Mouse (Mus musculus) right cerebral cortex, postnatal 14 days (tissue): ENCODE results near the gene Tsen34.
"Not testable (repeated sequence)": the region's sequence is repeated elsewhere in the genome, so short reads cannot be mapped to it uniquely, and the experiment has no call there.

Source experiments
- DNase-seq: peaks from one replicate; pipeline ENCODE4 v3.0.0; 2022

The Tsen34 gene

DNA sequence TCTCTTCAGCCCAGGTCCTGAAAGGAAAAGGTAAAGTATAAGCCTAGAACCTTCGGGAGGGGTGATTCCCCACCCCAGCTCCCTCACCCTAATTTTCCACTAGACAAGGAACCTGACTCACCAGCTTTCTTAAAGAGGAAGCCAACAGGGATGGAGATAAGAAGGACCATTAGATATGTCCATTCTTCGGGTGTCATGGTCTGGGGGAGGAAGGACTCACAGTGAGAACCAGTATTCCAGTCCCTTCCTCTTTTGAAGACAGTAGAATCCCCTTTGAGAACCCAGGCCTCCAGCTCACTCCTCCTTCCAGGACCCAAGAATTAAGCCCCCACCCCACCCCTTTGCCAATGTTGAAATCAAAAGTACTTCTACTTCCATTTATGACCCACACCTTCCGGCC, 744 bp upstream of the Tsen34 start:
- no peak for DNase-seq

DNA sequence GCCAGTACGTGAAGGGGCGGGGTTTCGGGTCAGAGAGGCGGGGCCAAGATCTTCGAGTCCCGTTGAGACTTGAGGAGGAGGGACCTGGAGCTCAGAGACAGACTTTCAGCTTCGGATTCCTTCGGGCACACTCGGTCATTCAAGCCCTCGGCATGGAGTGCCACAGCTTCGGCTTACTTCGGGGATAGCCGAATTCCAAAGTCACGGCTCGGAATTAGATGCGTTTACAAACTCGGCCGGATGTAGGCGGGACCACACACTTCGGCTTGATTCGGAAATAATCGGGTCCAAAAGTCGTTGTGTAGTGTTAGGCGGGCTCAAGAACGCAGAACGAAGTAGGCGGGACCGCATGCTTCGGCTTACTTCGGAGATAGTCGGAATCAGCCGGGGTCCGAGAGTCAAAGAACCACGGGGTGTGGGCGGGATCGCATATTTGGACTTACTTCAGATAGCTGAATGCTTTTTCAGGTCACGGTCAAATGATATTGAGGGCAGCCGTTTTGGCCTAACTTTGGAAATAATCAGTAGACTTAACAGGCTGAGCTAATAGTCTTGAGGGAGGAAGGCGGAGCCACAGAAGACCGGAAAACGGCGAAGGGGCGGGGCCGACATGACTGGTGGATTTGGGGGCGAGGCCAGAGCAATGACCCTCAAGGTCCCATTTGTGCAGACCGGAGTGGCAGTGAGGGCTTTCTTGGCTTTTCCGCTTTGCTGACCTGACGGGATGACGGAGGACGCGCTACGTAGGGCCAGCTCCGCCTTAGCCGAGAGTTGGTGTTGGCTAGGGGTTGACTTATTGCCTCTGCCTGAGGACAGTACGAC, 535 bp downstream of the Tsen34 start, which contains the start of gene Mboat7:
Gene Mboat7 (minus strand): TSS at position 537 of the 822 bp plus-strand sequence.
- DNase-seq = peak; percentile 95

DNA sequence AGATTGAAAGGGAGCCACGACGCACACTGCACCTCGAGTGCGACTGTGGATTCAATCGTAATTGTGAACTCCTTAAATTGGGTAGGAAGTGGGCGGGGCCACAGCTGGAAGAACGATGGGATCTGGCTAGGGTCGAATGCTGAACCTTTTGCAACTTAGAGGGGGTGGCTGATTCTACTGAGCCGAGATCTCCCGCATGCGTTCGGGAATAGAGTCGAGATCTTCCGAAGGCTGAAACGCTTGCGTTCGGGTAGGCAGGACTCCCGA, 1.1 kb downstream of the Tsen34 start:
- no peak for DNase-seq

DNA sequence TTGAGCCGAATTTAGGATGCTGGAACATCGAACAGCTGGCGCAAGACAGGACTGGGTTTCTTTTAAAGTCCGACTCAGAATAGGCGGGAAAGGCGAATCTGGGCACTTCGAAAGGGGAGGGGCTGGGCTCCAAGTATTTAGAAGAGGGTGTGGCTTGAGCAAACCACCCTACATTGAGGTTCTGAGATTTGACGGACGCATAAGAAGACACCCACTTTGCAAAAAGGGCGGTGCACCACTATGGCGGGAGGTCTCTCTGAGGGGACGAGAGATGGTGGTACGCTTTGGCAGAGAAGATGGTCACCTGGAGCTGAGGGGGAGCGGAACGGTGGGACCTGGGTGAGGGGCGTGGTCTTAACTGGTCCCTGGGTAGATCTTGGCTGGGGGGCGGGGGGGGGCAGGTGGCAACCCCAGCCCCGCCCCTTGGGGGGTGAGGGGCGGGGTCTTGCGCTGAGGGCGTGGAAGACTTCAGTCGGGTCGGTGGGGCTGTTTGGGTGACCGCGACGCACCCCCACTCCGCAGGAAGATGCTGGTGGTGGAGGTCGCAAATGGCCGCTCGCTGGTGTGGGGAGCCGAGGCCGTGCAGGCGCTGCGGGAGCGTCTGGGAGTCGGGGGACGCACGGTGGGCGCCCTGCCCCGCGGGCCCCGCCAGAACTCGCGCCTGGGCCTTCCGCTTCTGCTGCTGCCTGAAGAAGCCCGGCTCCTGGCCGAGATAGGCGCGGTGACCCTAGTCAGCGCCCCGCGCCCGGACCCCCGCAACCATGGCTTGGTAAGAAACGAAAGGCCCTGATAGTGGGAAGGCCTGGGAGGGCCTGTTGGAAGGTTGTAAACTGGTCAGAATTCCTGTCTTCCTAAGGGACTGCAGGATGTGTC, 1.6 kb downstream of the Tsen34 start:
- peak; percentile 38 for DNase-seq

DNA sequence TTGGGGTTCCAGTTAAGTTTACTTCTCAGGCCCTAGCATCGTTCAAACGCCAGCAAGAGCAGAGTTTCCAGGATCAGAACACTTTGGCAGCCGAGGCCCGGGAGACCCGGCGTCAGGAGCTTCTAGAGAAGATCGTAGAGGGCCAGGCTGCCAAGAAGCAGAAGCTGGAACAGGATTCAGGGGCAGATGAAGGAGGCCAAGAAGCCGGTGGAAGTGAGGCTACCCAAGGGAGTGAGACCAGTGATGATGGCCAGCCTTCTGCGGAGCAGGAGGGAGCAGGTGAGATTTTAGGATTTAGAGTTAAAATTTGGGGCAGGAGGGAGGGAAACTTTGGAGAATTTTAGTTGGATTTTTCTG, 2.3 kb downstream of the Tsen34 start:
- not testable (repeated sequence) for DNase-seq

DNA sequence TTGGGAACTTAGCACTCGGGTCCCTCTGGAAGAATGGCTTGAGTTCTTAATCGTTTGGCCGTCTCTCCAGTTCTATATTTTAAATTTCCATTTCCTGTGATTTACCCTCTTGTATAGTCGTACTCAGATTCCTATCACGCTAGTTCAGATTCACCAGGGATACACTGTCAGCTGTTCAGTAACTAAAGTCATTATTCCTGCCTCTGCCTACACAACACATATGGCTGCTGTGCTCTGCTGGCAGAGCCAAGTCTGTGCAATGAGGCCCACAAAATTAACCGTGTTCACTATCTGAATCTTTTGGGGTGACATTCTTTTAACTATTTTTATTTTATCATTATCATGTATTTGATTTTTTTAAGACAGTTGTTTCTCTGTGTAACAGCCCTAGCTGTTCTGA, 5.8 kb downstream of the Tsen34 start:
- no peak for DNase-seq

DNA sequence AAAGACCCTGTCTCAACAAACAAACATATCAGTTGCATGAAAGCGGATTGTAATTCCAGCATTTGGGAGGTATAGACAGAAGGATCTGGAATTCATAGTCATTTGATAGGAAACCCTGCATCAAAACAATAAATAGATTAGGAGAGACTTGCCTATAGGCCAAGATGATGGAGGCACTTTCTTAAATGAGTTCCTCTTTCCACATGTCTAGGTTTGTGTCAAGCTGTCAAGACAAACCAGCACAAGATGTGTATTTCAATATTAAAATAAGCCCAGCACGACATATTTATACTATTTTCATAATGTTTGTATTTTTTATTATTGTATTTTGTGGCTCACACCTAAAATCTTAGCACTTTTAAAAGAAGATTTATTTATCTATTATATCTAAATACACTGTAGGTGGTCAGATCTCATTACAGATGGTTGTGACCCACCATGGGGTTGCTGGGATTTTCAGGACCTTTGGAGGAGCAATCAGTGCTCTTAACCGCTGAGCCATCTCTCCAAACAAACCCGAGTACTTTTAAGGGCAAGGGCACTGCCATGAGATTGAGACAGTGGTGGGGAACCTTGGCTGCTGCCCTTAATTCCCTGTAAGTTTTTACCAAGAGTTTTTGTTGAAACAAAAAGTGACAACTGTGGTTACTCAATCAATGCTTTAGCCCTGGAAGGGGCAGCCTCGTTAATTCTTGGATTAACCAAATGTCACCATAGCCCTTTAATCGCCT, 10.7 kb downstream of the Tsen34 start:
- DNase-seq = no peak

DNA sequence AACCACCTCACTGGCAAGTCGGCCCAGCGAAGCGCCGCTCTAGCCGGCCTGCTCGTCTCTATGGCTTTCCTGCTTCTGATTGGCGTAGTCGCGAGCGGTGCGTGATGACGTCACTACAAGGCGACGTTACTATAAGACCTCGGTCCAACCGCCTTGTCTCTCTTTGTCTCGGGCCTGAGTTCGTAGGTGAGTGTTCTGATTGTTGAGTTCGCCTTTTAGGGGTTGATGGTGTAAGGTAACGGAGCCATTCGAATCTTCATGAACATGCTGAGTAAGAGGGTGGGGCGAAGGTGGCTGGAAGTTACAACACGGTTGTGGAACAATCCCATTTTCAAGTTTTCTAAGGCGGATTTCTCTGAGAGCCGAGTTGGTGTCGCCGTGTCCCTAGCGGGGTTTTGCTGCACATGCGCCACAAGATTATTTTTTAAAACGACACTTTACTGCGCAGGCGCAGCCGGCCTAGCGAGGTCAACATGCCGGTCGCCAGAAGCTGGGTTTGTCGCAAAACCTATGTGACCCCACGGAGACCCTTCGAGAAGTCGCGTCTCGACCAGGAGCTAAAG, 11.3 kb downstream of the Tsen34 start, which contains the start of gene Rps9:
Gene Rps9 (plus strand): TSS at position 115 of the 563 bp plus-strand sequence.
- DNase-seq = peak; percentile 97

DNA sequence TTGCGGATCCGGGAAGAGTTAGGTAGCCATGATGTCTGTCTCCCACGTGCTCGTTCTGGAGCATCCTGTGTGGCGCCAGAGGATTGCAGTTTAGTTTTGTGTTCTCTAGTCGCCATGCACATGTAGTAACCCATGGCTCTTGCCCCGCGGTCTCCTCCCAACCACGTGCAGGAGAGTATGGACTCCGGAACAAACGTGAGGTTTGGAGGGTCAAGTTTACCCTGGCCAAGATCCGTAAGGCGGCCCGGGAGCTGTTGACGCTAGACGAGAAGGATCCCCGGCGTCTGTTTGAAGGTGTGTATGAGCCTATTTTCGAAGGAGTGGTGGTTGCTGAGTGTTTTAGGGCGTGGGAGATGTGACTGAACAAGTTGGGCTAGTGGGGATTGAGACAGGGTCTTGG, 11.8 kb downstream of the Tsen34 start:
- DNase-seq = no peak

DNA sequence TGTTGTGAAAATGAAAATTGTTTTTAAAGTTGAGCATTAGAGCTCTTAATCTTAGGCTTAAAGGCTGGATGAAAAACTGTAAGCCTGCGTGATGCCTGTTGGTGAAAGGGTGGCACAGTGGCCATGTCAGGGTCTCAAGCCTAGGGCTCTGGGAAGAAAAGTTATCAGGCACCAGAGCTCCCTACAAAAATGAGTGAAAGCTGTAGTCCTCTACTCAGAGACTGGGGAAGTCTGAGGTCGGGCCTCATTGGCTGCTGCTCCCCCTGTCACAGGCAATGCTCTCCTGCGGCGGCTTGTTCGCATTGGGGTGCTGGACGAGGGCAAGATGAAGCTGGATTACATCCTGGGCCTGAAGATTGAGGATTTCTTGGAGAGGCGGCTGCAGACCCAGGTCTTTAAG, 12.8 kb downstream of the Tsen34 start:
- DNase-seq = not testable (repeated sequence)

DNA sequence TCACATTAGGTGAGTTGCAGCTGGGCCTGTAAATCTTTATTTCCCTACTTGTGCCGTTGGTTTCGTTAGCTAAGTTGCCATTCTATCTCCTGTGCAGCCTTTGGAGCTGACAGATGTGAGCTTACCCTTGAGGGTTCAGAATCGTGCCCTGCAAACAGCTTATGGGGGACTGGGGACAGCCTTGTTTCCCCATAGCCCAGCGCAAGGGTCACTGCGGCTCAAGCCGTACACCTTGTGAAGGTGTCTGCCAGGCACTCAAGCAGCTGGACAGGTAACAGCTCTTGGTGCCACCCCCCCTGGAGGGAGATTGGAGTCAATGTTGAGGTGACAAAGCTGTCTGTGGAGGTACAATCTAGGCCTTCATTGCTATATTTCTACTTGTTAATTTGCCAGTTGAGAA, 13.2 kb downstream of the Tsen34 start:
- no peak for DNase-seq

DNA sequence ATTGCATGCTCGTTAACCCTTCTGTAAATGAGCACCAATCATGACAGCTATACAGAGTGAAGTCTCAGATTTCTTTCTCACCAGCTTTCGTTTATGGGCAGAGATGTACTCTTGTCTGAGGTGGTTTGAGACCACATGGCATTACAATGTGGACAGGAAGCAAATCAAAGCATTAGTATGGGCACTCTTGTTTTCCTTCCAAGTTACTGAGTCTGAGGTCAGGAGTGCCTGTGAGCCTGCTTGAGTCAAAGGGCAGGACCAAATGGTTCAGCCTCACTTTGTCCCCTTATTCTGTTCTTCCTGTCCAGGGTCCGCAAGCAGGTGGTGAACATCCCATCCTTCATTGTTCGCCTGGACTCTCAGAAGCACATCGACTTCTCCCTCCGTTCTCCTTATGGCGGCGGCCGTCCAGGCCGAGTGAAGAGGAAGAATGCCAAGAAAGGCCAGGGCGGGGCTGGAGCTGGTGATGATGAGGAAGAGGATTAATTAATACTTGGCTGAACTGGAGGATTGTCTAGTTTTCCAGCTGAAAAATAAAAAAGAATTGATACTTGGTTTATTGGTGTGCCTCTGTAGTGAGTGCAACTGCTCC, 13.8 kb downstream of the Tsen34 start:
- no peak for DNase-seq

DNA sequence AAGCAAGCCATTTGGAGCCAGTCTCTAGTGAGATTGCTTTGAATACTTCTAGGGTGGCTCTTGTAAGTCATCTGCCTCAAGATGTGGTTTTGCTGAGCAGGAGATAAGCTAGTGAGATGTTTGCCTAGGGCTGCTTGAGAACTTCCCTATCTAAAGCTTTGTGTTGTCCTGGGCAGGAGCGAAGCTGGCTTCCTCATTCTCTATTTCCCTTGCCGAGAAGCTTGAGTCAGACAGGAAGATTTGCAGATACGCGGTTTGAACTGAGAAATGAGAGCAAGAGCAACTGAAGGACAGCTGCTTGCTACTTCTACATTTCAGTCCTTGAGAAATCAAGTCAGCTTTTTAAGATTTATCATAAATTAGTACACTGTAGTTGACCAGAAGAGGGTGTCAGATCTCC, 14.4 kb downstream of the Tsen34 start:
- DNase-seq = no peak

DNA sequence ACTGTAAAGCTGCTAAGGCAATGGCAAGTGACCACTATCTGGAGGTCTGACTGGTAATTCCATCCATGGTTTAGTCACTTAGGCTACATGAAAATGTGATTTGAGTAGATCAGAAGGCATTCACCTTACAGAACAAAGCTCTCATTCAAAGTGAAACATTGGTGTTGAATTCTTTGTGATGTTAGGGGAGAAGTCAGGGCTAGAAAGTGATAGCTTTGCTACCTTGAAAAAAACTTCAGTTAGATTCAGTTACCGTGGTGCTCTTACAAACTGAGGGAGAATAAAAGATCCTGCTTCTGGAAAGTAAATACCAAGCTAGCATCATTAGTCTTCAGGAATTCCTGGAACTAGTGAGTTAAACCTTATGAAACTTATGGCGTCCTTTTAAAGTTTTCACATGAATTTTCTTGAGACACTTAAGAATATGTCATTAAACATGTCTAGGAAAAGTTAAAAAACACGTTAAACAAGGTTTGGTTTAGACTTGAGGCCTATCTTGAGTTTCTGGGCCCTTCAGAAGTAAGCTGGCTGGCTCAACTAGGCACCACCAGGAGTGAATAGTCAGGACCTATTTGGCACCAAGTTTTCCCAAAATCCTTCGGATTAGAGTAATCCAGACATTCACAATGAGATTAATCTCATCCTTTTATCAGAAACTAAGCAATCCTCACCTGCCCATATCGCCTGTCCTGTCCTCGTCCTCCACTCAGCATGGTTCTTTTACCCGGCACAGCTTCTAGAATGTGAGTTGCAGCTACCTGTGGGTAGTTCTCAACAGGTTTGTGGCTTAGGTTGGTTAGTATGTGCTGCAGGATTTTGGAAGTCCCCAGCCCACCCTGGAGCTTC, 15.1 kb downstream of the Tsen34 start:
- DNase-seq = no peak

DNA sequence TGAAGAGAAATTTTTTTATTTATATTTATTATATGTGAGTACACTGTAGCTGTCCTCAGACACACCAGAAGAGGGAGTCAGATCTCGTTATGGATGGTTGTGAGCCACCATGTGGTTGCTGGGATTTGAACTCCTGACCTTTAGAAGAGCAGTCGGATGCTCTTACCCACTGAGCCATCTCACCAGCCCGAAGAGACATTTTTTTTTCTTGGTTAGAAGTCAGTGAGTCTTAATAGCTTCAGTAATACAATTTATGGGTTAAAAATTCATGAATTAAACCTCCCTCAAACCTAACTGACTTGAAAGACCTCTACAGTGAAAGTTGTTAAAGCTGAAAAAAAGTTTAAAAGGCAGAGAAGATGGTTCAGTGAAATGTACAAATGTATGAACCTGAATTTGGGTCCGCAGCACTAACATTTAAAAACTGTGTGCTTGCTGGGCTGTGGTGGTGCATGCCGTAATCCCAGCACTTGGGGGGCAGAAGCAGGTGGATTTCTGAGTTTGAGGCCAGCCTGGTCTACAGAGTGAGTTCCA, 15.9 kb downstream of the Tsen34 start:
- not testable (repeated sequence) for DNase-seq

DNA sequence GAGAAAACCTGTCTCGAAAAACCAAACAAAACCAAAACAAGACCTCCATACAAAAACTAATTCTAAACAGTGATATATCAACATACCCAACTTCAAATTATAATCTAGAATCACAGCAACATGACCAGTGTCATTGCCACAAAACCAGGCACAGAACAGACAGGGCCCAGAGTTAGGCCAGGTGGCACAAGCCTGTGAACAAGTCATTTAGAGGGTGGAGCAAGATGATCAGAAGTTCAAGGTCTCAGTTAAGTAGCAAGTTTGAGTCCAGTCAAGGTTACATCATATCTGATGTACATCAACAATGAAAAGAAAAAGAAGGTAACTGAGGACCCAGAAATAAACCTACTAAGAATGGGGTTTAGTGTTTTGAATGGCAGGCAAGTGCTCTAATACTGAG, 16.3 kb downstream of the Tsen34 start:
- DNase-seq = no peak

DNA sequence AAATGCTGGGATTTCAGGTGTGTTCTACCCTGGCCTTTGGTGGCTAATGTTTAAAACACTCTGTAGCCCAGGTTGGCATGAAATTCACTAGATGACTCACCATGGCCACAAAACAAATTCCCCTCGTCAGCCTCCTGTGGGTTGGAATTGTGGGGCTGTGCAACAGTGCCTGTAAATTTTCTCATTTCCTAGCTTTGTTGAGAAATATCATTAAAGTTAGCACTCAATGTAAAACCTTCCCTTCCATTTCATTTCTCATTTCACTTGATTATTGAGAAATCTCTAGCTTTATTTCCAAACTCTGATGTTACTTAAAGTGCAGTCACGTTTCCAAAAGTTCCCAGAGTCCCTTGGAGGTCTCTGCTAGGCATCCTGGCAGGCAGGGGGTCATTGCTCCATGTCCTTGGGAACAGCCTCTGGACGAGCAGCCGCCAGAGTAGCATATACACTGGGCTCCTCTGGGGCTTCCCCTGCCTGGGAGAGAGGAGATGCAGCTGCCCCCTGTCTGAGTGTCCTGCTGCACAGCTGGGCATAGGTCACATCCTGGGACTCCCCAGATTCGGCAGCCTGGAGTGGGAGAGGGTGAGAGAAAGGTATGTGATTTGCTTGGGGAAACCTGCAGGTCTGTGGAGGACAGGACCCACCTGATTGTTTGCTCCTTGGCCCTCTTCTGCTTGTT, 19.7 kb downstream of the Tsen34 start:
- DNase-seq = no peak

DNA sequence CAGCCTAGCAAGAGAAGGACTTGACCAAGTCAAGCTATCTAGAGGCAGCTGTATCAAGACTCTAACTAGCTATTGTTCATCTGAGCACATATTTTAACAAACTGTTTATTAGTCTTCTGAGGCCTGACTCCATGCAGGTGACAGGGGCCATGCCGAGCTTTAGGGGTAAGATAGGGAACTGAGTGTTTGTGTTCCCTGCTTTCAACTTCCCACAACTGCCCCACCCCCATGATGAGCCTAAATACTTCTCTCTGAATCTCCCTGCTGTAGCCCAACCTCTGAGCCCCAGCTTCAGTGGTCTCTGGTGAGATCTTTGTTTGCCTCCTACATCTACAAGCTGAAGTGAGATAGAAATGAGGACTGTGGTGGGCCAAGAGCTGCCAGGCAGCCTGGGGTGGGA, 22.6 kb downstream of the Tsen34 start:
- no peak for DNase-seq

DNA sequence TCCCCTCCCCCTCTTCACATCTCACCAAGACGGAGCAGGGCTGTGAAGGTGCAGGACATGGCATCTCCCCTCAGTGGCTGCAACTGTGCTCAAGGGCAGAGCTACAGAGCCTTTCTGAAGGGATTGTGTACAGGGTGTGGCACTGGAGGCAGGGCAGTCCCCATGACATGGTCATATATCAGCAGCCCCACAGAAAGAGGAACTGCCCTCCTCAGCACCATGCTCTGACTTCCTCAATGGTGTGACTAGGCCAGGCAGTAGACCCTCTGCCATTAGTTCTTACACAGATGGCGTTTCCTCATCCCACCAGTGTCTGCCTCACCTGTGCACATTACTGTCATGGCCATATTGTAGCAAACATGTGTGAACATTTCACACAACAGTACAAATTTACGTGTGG, 27.6 kb downstream of the Tsen34 start, which contains the start of gene Pirb:
Gene Pirb (minus strand): TSS at position 124 of the 400 bp plus-strand sequence.
- DNase-seq = not testable (repeated sequence)

DNA sequence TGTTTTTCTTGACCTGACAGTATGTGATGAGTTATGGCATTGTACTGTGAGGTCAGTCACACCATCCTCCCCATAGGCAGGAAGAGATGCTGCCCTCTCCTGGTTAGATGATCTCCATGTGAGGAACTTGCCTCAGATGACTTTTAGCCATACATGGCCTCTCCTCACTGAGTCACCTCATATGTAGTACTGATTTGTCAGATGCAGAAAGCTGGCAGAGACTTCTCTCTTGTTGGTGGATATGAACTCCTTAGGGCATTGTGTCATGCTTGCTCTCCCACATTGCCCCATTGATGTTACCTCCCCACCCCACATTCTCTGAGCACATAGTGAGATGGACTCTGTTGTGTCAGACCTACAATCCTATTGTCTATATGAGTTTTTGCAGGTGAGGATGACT, 32.8 kb downstream of the Tsen34 start:
- DNase-seq = not testable (repeated sequence)

DNA sequence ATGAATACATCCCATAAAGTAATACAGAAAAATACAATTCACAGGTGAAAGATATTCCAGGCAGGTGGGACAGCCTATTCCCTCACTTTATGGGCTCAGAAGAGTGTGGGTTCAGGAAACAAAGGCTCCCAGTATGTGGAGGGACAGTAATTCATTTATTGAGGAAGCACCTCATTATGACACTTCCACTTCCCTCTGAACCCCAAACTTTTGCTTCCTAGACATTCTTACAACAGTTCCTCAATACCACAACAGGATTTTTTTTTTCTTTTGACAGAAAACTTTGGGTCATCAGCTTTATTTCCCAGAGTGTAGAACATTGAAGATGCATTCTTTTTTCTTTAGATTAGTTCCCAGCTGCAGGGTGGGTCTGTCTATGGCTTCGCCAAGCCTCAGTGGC, 40.0 kb downstream of the Tsen34 start:
- not testable (repeated sequence) for DNase-seq
